ENCODE assay signal across 26 mouse cellular contexts in genomic region chr6:51542147-51542546, GRCm38 (mm10). TPM values are rescaled to one million over a fixed set of nuclear protein-coding genes. Genes with fewer than 3 reads are reported as not detected.
DNase-seq lines count a peak whose midpoint lies in the region; ATAC-seq and TF ChIP-seq lines count a peak whose summit lies in the region.
"Had no signal": no experiment of that assay in that cellular context is flagged by ENCODE, and none has a peak within 500 bp of the region (broad histone marks: within the 10 kb centered on the region; RNA-seq: fewer than 3 reads in every experiment).

No protein-coding gene starts in this region.

- peaks cover 3% of the 10 kb centered on the region; the same call in 1 of the 2 replicates for H3K9me3 ChIP-seq in hindbrain, embryonic 10.5 days
- no peaks in the 10 kb centered on the region for H3K9me3 ChIP-seq in hindbrain, embryonic 11.5 days (ENCODE audit: control insufficient read depth, low read length)
- no peaks in the 10 kb centered on the region for H3K9me3 ChIP-seq in liver, embryonic 16.5 days (replicated peaks; ENCODE audit: control insufficient read depth, low read length)
- no peaks in the 10 kb centered on the region for H3K9me3 ChIP-seq in ES-Bruce4 (replicated peaks; ENCODE audit: control insufficient read depth, insufficient read depth, low read length, poor library complexity, severe bottlenecking)
- H3K9me3 ChIP-seq: forebrain, embryonic 10.5 days; forebrain, embryonic 13.5 days; heart, embryonic 10.5 days; heart, embryonic 13.5 days; hindbrain, embryonic 13.5 days had no signal

- no peak overlapping the region for H3K4me3 ChIP-seq in hindbrain, embryonic 10.5 days
- H3K4me3 ChIP-seq in hindbrain, embryonic 11.5 days (ENCODE audit: low read depth, low read length) = no peak overlapping the region
- H3K4me3 ChIP-seq in liver, embryonic 16.5 days (ENCODE audit: low read depth, low read length) = no peak overlapping the region
- no peak overlapping the region for H3K4me3 ChIP-seq in ES-Bruce4 (ENCODE audit: low read depth, low read length)
- H3K4me3 ChIP-seq: forebrain, embryonic 10.5 days; forebrain, embryonic 13.5 days; heart, adult 2 months; heart, embryonic 10.5 days; heart, embryonic 13.5 days; hindbrain, embryonic 13.5 days had no signal

- peaks cover 15% of the 10 kb centered on the region for H3K36me3 ChIP-seq in hindbrain, embryonic 10.5 days
- H3K36me3 ChIP-seq in hindbrain, embryonic 11.5 days (ENCODE audit: control insufficient read depth, insufficient read depth, low read length) = no peaks in the 10 kb centered on the region
- no peaks in the 10 kb centered on the region for H3K36me3 ChIP-seq in liver, embryonic 16.5 days (ENCODE audit: control insufficient read depth, insufficient read depth)
- no peaks in the 10 kb centered on the region for H3K36me3 ChIP-seq in ES-Bruce4 (ENCODE audit: control insufficient read depth, insufficient read depth, low read length, poor library complexity, severe bottlenecking)

- H3K4me2 ChIP-seq in hindbrain, embryonic 11.5 days (replicated peaks; ENCODE audit: low read depth, low read length) = no peak overlapping the region
- H3K4me2 ChIP-seq in liver, embryonic 16.5 days (ENCODE audit: low read depth, low read length) = no peak overlapping the region
- H3K4me2 ChIP-seq: forebrain, embryonic 13.5 days; heart, embryonic 13.5 days; hindbrain, embryonic 13.5 days had no signal

- TF ChIP-seq EP300 in ES-Bruce4 (IDR thresholded peaks at IDR 0.05; ENCODE audit: insufficient read depth, low read depth, low read length) = no peak

- peaks cover 41% of the 10 kb centered on the region for H3K4me1 ChIP-seq in hindbrain, embryonic 10.5 days (replicated peaks)
- H3K4me1 ChIP-seq in hindbrain, embryonic 11.5 days (replicated peaks; ENCODE audit: control insufficient read depth, insufficient read depth, low read length) = peaks cover 5% of the 10 kb centered on the region
- H3K4me1 ChIP-seq in liver, embryonic 16.5 days (ENCODE audit: control insufficient read depth, low read depth, low read length) = peaks cover 11% of the 10 kb centered on the region
- H3K4me1 ChIP-seq in ES-Bruce4 (ENCODE audit: control insufficient read depth, insufficient read depth, low read length) = peaks cover 6% of the 10 kb centered on the region

- DNase-seq in hindbrain, embryonic 10.5 days (ENCODE audit: low spot score) = no peak
- DNase-seq in hindbrain, embryonic 11.5 days (ENCODE audit: low spot score) = no peak
- DNase-seq in liver = no peak
- DNase-seq in urinary bladder, adult 18-20 months (ENCODE audit: low spot score in 2 of 2) = no peak
- DNase-seq: adrenal gland, adult 8-10 months; adrenal gland, postnatal 25 days; B cell, adult 2 months; cerebellum, adult 11-12 months; cerebellum, adult 8-10 months; cerebellum, postnatal 10 days; cerebellum, postnatal 36 days; gastrocnemius, postnatal 10 days; gastrocnemius, postnatal 36 days; heart, adult 2 months; heart, postnatal 14 days; heart, postnatal 4 days had no signal

- whole genome bisulfite sequencing in hindbrain, embryonic 10.5 days = 81% methylated on average over 4 of the region's 4 CpGs
- WGBS in hindbrain, embryonic 11.5 days = 82% methylated on average over 4 of the region's 4 CpGs
- 68% methylated on average over 4 of the region's 4 CpGs for WGBS in liver, embryonic 16.5 days (ENCODE audit: insufficient replicate concordance)

- no peak for ATAC-seq in hindbrain, embryonic 11.5 days (ENCODE audit: low FRiP score)
- ATAC-seq in liver, embryonic 16.5 days (ENCODE audit: low read depth) = no peak
- ATAC-seq: activated CD4-positive, CD25-positive, alpha-beta regulatory T cell, adult 4 months; forebrain, embryonic 13.5 days; forebrain, embryonic 16.5 days; hindbrain, embryonic 16.5 days had no signal

- H3K27me3 ChIP-seq in hindbrain, embryonic 10.5 days (ENCODE audit: insufficient read depth, poor library complexity, severe bottlenecking) = no peaks in the 10 kb centered on the region
- no peaks in the 10 kb centered on the region for H3K27me3 ChIP-seq in hindbrain, embryonic 11.5 days (ENCODE audit: control insufficient read depth, insufficient read depth, low read length)
- H3K27me3 ChIP-seq in liver, embryonic 16.5 days (ENCODE audit: control insufficient read depth, insufficient read depth, low read depth, low read length) = no peaks in the 10 kb centered on the region
- H3K27me3 ChIP-seq in ES-Bruce4 (ENCODE audit: control insufficient read depth, insufficient read depth, low read length, poor library complexity, severe bottlenecking) = no peaks in the 10 kb centered on the region
- H3K27me3 ChIP-seq: forebrain, embryonic 13.5 days; heart, embryonic 13.5 days; hindbrain, embryonic 13.5 days had no signal

- H3K9ac ChIP-seq in hindbrain, embryonic 11.5 days (ENCODE audit: low read depth, low read length) = no peak overlapping the region
- H3K9ac ChIP-seq in liver, embryonic 16.5 days (ENCODE audit: low read depth, low read length) = no peak overlapping the region
- no peak overlapping the region for H3K9ac ChIP-seq in ES-Bruce4 (ENCODE audit: low read depth, poor library complexity, severe bottlenecking)
- H3K9ac ChIP-seq: forebrain, embryonic 13.5 days; heart, embryonic 13.5 days; hindbrain, embryonic 13.5 days had no signal

- TF ChIP-seq POLR2A in ES-Bruce4 (IDR thresholded peaks at IDR 0.05; ENCODE audit: insufficient read depth, low read length) = no peak

- peak overlapping the region; percentile 23; the same call in 1 of the 2 replicates for H3K27ac ChIP-seq in hindbrain, embryonic 10.5 days
- no peak overlapping the region for H3K27ac ChIP-seq in hindbrain, embryonic 11.5 days (ENCODE audit: low read depth, low read length)
- peak overlapping the region; percentile 58 for H3K27ac ChIP-seq in liver, embryonic 16.5 days (ENCODE audit: low read length)
- H3K27ac ChIP-seq in ES-Bruce4 (ENCODE audit: insufficient read depth, low read length) = 0 out of 2 replicates have a peak overlapping the region, but pooled peaks have one; percentile 0
- H3K27ac ChIP-seq: forebrain, embryonic 10.5 days; forebrain, embryonic 13.5 days; heart, adult 2 months; heart, embryonic 10.5 days; heart, embryonic 13.5 days; hindbrain, embryonic 13.5 days had no signal

- TF ChIP-seq CTCF in ES-Bruce4 (IDR thresholded peaks at IDR 0.05; ENCODE audit: low read depth, low read length) = no peak

RNA-seq across cellular contexts. Expression of gene Snx10, which starts 18.4 kb away (rescaled TPM):
- 35.8 and 41.9 TPM in 2 replicates for polyA plus RNA-seq in hindbrain, embryonic 10.5 days (2016; fragmentation: Nextera tagmentation; extraction: Ambion mirVana)
- 45.3 and 47.6 TPM in 2 replicates for polyA plus RNA-seq in hindbrain, embryonic 11.5 days (2014; fragmentation: Nextera tagmentation; extraction: Ambion mirVana)
- 8.8 TPM in 2 replicates for polyA plus RNA-seq in liver, embryonic 16.5 days (2015; fragmentation: Nextera tagmentation; extraction: Ambion mirVana)
- polyA plus RNA-seq in ES-Bruce4 (2011; ENCODE audit: insufficient read depth, insufficient read length, low read depth, missing spikeins) = 79.2 and 87.2 TPM in 2 replicates
